Mouse (Mus musculus) MEL (cell line): ENCODE measurements around the gene Arrdc1. TPM values are rescaled to one million over a fixed set of nuclear protein-coding genes. Genes with fewer than 3 reads are reported as not detected.
A peak's percentile ranks its signal among the peaks of the same experiment; 100 is the strongest.

Experiments used
- DNase-seq: peaks from one replicate; pipeline ENCODE4 v3.0.0; 2011; ENCODE audit warnings: low read depth, low spot score
- H3K27ac ChIP-seq: 2 replicates; pipeline ENCODE4 v1.5.1; 2012; ENCODE audit warnings: low read depth, mild to moderate bottlenecking, control low read depth, low read length, moderate library complexity; ENCODE audit not compliant: control insufficient read depth
- H3K27me3 ChIP-seq, 2 experiments: fragments of 150-350 bp in 1 of 2; sonication (generic) in 1 of 2; 2 replicates each; pipeline ENCODE4 v1.6.1; 2012; ENCODE audit warnings: low read length in 2 of 2, mild to moderate bottlenecking in 2 of 2, improper control_type of control experiment in 1 of 2, moderate library complexity in 1 of 2; ENCODE audit not compliant: insufficient read depth in 2 of 2, control insufficient read depth in 1 of 2
- H3K36me3 ChIP-seq, 2 experiments: 2 replicates each; pipeline ENCODE4 v1.6.1; 2012 to 2014; ENCODE audit warnings: low read length in 2 of 2, improper control_type of control experiment in 1 of 2, inconsistent platforms in 1 of 2, mild to moderate bottlenecking in 1 of 2; ENCODE audit not compliant: insufficient read depth in 2 of 2, control insufficient read depth in 1 of 2
- H3K4me1 ChIP-seq, 2 experiments: fragments of 150-350 bp in 1 of 2; sonication (generic) in 1 of 2; 2 replicates each; pipeline ENCODE4 v1.6.1; 2012; ENCODE audit warnings: low read length in 2 of 2, improper control_type of control experiment in 1 of 2, mild to moderate bottlenecking in 1 of 2; ENCODE audit not compliant: insufficient read depth in 2 of 2, control insufficient read depth in 1 of 2
- H3K4me3 ChIP-seq, 2 experiments: fragments of 150-350 bp in 1 of 2; sonication (generic) in 1 of 2; 2 replicates each; pipeline ENCODE4 v1.5.1; 2012; ENCODE audit warnings: low read depth in 2 of 2, low read length in 2 of 2, mild to moderate bottlenecking in 2 of 2, moderate library complexity in 2 of 2, control low read depth in 1 of 2, improper control_type of control experiment in 1 of 2; ENCODE audit not compliant: control insufficient read depth in 1 of 2, insufficient read depth in 1 of 2
- H3K79me2 ChIP-seq: 2 replicates; pipeline ENCODE4 v1.6.1; 2012; ENCODE audit warnings: mild to moderate bottlenecking, low read length, moderate library complexity; ENCODE audit not compliant: control insufficient read depth, poor library complexity, insufficient read depth
- H3K9ac ChIP-seq: 2 replicates; pipeline ENCODE4 v1.6.1; 2012; ENCODE audit warnings: low read depth, mild to moderate bottlenecking, control low read depth, low read length, moderate library complexity; ENCODE audit not compliant: control insufficient read depth, poor library complexity, severe bottlenecking
- H3K9me3 ChIP-seq: fragments of 150-350 bp; sonication (generic); replicated peaks from 2 replicates; pipeline ENCODE4 v1.6.1; 2012; ENCODE audit warnings: mild to moderate bottlenecking, low read length, improper control_type of control experiment, moderate library complexity; ENCODE audit not compliant: insufficient read depth
- BHLHE40 ChIP-seq: IDR thresholded peaks from 2 replicates; pipeline ENCODE4 v1.6.1; 2012; ENCODE audit warnings: low read depth, mild to moderate bottlenecking, inconsistent platforms, low read length, improper control_type of control experiment, borderline replicate concordance
- CHD1 ChIP-seq: IDR thresholded peaks from 2 replicates; pipeline ENCODE4 v1.6.1; 2012; ENCODE audit warnings: low read depth, mild to moderate bottlenecking, inconsistent platforms, low read length, improper control_type of control experiment
- CHD2 ChIP-seq: IDR thresholded peaks from 2 replicates; pipeline ENCODE4 v1.6.1; 2011; ENCODE audit warnings: low read length, improper control_type of control experiment
- CTCF ChIP-seq, 3 experiments: IDR thresholded peaks in 2 of 3; conservative IDR thresholded peaks in 1 of 3; 2 replicates each; pipeline ENCODE4 v1.5.1; 2011 to 2012; ENCODE audit warnings: low read length in 3 of 3, low read depth in 2 of 3, mild to moderate bottlenecking in 2 of 3, improper control_type of control experiment in 1 of 3, inconsistent platforms in 1 of 3, mixed read lengths in 1 of 3, moderate library complexity in 1 of 3; ENCODE audit not compliant: control insufficient read depth in 1 of 3, insufficient read depth in 1 of 3, poor library complexity in 1 of 3, severe bottlenecking in 1 of 3
- E2F4 ChIP-seq: IDR thresholded peaks from 2 replicates; pipeline ENCODE4 v1.6.1; 2011; ENCODE audit warnings: low read depth, low read length, improper control_type of control experiment, borderline replicate concordance
- ELF1 ChIP-seq: IDR thresholded peaks from 2 replicates; pipeline ENCODE4 v1.6.1; 2014; ENCODE audit warnings: low read depth, mild to moderate bottlenecking, inconsistent platforms, low read length, improper control_type of control experiment, moderate library complexity
- EP300 ChIP-seq, 2 experiments: IDR thresholded peaks; 2 replicates each; pipeline ENCODE4 v1.6.1; 2011; ENCODE audit warnings: improper control_type of control experiment in 2 of 2, low read length in 2 of 2, low read depth in 1 of 2, mild to moderate bottlenecking in 1 of 2
- ETS1 ChIP-seq: IDR thresholded peaks from 2 replicates; pipeline ENCODE4 v1.6.1; 2012; ENCODE audit warnings: low read depth, mild to moderate bottlenecking, inconsistent platforms, low read length, improper control_type of control experiment, moderate library complexity
- GABPA ChIP-seq: IDR thresholded peaks from 2 replicates; pipeline ENCODE4 v1.6.1; 2012; ENCODE audit warnings: low read depth, mild to moderate bottlenecking, inconsistent platforms, low read length, improper control_type of control experiment, moderate library complexity
- GATA1 ChIP-seq: IDR thresholded peaks from 2 replicates; pipeline ENCODE4 v1.6.1; 2011; ENCODE audit warnings: low read depth, low read length, improper control_type of control experiment
- HCFC1 ChIP-seq: IDR thresholded peaks from 2 replicates; pipeline ENCODE4 v1.6.1; 2012; ENCODE audit warnings: low read depth, mild to moderate bottlenecking, inconsistent platforms, low read length, improper control_type of control experiment, moderate library complexity
- JUND ChIP-seq: IDR thresholded peaks from 2 replicates; pipeline ENCODE4 v1.6.1; 2011; ENCODE audit warnings: low read depth, mild to moderate bottlenecking, improper control_type of control experiment, low read length
- KAT2A ChIP-seq: conservative IDR thresholded peaks from 2 replicates; pipeline ENCODE4 v1.6.1; 2012; ENCODE audit warnings: low read depth, low read length, improper control_type of control experiment, inconsistent platforms
- MAFK ChIP-seq: IDR thresholded peaks from 2 replicates; pipeline ENCODE4 v1.6.1; 2011; ENCODE audit warnings: low read depth, mild to moderate bottlenecking, low read length, improper control_type of control experiment, borderline replicate concordance
- MAX ChIP-seq: IDR thresholded peaks from 2 replicates; pipeline ENCODE4 v1.6.1; 2011; ENCODE audit warnings: low read length, improper control_type of control experiment
- MAZ ChIP-seq: IDR thresholded peaks from 2 replicates; pipeline ENCODE4 v1.6.1; 2012; ENCODE audit warnings: low read depth, mild to moderate bottlenecking, inconsistent platforms, low read length, improper control_type of control experiment
- MEF2A ChIP-seq: IDR thresholded peaks from 2 replicates; pipeline ENCODE4 v1.6.1; 2014; ENCODE audit warnings: low read depth, mild to moderate bottlenecking, inconsistent platforms, low read length, improper control_type of control experiment; ENCODE audit not compliant: poor library complexity, insufficient replicate concordance, severe bottlenecking; ENCODE audit errors: extremely low read depth
- MYB ChIP-seq: IDR thresholded peaks from 2 replicates; pipeline ENCODE4 v1.6.1; 2011; ENCODE audit warnings: mild to moderate bottlenecking, low read depth, low read length, improper control_type of control experiment
- NELFE ChIP-seq: IDR thresholded peaks from 2 replicates; pipeline ENCODE4 v1.6.1; 2011; ENCODE audit warnings: low read depth, low read length, improper control_type of control experiment
- NRF1 ChIP-seq: IDR thresholded peaks from 2 replicates; pipeline ENCODE4 v1.6.1; 2014; ENCODE audit warnings: low read depth, mild to moderate bottlenecking, inconsistent platforms, low read length, improper control_type of control experiment, moderate library complexity; ENCODE audit not compliant: poor library complexity, insufficient read depth, severe bottlenecking
- POLR2A ChIP-seq, 2 experiments: IDR thresholded peaks; 2 replicates each; pipeline ENCODE4 v1.6.1; 2011 to 2012; ENCODE audit warnings: low read length in 2 of 2, mild to moderate bottlenecking in 2 of 2, control low read depth in 1 of 2, improper control_type of control experiment in 1 of 2, low read depth in 1 of 2, moderate library complexity in 1 of 2; ENCODE audit not compliant: control insufficient read depth in 1 of 2, insufficient read depth in 1 of 2, poor library complexity in 1 of 2
- POLR2AphosphoS2 ChIP-seq: IDR thresholded peaks from 2 replicates; pipeline ENCODE4 v1.6.1; 2011; ENCODE audit warnings: low read length, improper control_type of control experiment
- POLR2AphosphoS5 ChIP-seq: IDR thresholded peaks from 2 replicates; pipeline ENCODE4 v1.6.1; 2012; ENCODE audit warnings: low read depth, borderline replicate concordance, mild to moderate bottlenecking, inconsistent platforms, low read length, moderate library complexity, mixed read lengths
- RAD21 ChIP-seq: IDR thresholded peaks from 2 replicates; pipeline ENCODE4 v1.6.1; 2011; ENCODE audit warnings: mild to moderate bottlenecking, low read depth, low read length, improper control_type of control experiment
- RCOR1 ChIP-seq: IDR thresholded peaks from 2 replicates; pipeline ENCODE4 v1.6.1; 2012; ENCODE audit warnings: low read depth, mild to moderate bottlenecking, inconsistent platforms, low read length, improper control_type of control experiment
- SIN3A ChIP-seq: IDR thresholded peaks from 2 replicates; pipeline ENCODE4 v1.6.1; 2012; ENCODE audit warnings: low read length, improper control_type of control experiment, inconsistent platforms
- SMC3 ChIP-seq: IDR thresholded peaks from 2 replicates; pipeline ENCODE4 v1.6.1; 2011; ENCODE audit warnings: low read depth, low read length, improper control_type of control experiment
- TAL1 ChIP-seq: IDR thresholded peaks from 2 replicates; pipeline ENCODE4 v1.6.1; 2012; ENCODE audit warnings: mild to moderate bottlenecking, inconsistent platforms, low read length, moderate library complexity, mixed read lengths
- TBP ChIP-seq: IDR thresholded peaks from 2 replicates; pipeline ENCODE4 v1.8.0; 2011; ENCODE audit warnings: low read depth, low read length, improper control_type of control experiment
- TCF12 ChIP-seq: IDR thresholded peaks from 2 replicates; pipeline ENCODE4 v1.6.1; 2014; ENCODE audit warnings: low read depth, mild to moderate bottlenecking, inconsistent platforms, low read length, improper control_type of control experiment, moderate library complexity
- UBTF ChIP-seq: IDR thresholded peaks from 2 replicates; pipeline ENCODE4 v1.6.1; 2012; ENCODE audit warnings: low read depth, mild to moderate bottlenecking, inconsistent platforms, low read length, improper control_type of control experiment, moderate library complexity, borderline replicate concordance; ENCODE audit not compliant: insufficient read depth
- USF1 ChIP-seq: IDR thresholded peaks from 2 replicates; pipeline ENCODE4 v1.6.1; 2014; ENCODE audit warnings: low read depth, mild to moderate bottlenecking, inconsistent platforms, low read length, improper control_type of control experiment, moderate library complexity
- USF2 ChIP-seq, 2 experiments: IDR thresholded peaks; 2 replicates each; pipeline ENCODE4 v1.6.1; 2011 to 2012; ENCODE audit warnings: improper control_type of control experiment in 2 of 2, low read length in 2 of 2, borderline replicate concordance in 1 of 2, inconsistent platforms in 1 of 2, low read depth in 1 of 2, mild to moderate bottlenecking in 1 of 2; ENCODE audit not compliant: insufficient read depth in 1 of 2
- ZC3H11A ChIP-seq: IDR thresholded peaks from 2 replicates; pipeline ENCODE4 v1.6.1; 2012; ENCODE audit warnings: low read depth, mild to moderate bottlenecking, inconsistent platforms, low read length, improper control_type of control experiment
- ZMIZ1 ChIP-seq: IDR thresholded peaks from 2 replicates; pipeline ENCODE4 v1.6.1; 2012; ENCODE audit warnings: low read depth, mild to moderate bottlenecking, inconsistent platforms, low read length, improper control_type of control experiment, moderate library complexity
- ZNF384 ChIP-seq: IDR thresholded peaks from 2 replicates; pipeline ENCODE4 v1.6.1; 2012; ENCODE audit warnings: low read depth, mild to moderate bottlenecking, inconsistent platforms, low read length, improper control_type of control experiment
- polyA plus RNA-seq, 2 experiments: library from polyadenylated mRNA; stranded (reverse) in 1 of 2; unstranded in 1 of 2; fragments of >175 nt in 1 of 2; fragments of >200 nt in 1 of 2; gene quantifications; 2 replicates each; pipeline versions ENCODE4 v1.2.1 to v1.2.4; 2012; ENCODE audit warnings: low replicate concordance in 2 of 2, low read depth in 1 of 2; ENCODE audit not compliant: insufficient read length in 2 of 2, insufficient read depth in 1 of 2, missing spikeins in 1 of 2
- total RNA-seq: library from RNA; depleted of rRNA; stranded (reverse); fragments of 300-350 nt; gene quantifications from 2 replicates; pipeline ENCODE4 v1.2.3, GENCODE M21; 2012

Gene Arrdc1
- total and polyA plus RNA-seq, 3 experiments, result 20.2 to 49.0 TPM; not detected in 1

DNA sequence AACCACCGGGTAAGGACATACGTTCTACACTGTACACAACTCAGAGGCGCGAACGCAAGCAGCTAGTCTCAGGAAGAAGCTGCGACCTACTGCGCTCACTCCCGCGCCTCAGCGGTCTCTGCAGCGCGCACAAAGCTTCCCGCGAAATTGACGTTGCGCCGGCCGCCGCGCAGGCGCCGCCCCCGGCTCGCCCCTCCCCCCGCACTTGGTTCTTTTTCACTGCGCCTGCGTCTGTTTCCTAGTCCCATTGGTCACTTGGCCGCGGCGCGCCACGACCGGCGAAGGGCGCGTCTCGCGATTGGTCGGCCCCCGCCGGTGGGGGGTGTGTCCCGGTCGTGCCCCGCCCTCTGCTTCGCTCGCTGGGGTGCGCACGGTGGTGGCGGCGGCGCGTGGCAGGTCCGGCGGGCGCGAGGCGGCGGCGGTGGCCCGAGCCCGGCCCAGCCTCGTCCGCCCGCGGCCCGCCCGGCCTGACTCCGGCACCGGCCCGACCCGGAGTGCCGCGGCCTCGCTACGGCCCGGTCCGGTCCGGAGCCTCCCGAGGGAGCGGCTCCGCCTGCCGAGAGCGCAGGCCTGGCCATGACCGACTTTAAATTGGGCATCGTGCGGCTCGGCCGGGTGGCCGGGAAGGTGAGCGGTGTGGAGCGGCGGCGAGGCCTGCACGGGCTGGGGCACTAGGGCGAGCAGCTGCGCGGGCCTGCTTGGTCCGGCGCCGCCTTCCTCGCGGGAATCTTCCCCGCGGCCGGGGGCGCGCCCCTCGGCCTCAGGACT lies 14.6 kb upstream of the Arrdc1 start, which contains the start of gene Zmynd19:
Gene Zmynd19 (plus strand): TSS at position 372 of the 768 bp plus-strand sequence.
- H3K9me3 ChIP-seq, result no peaks in the 10 kb centered on the region
- peak within 1 kb of the TSS; percentile 76 to 95 for H3K4me3 ChIP-seq
- peaks cover 9 to 25% of the 10 kb centered on the region in 2 experiments for H3K36me3 ChIP-seq
- H3K9ac ChIP-seq, result peak within 1 kb of the TSS; percentile 89
- no peaks in the 10 kb centered on the region for H3K27me3 ChIP-seq
- peak; percentile 97 for DNase-seq
- peaks cover 14 to 25% of the 10 kb centered on the region in 2 experiments for H3K4me1 ChIP-seq
- H3K79me2 ChIP-seq, result peaks cover 27% of the 10 kb centered on the region
- H3K27ac ChIP-seq, result peak within 1 kb of the TSS; percentile 58
- TF ChIP-seq ZNF384 (no peak), CHD1 (no peak), HCFC1 (peak; percentile 80), MEF2A (no peak), POLR2A (IDR thresholded peaks at IDR 0.05; ENCODE audit: control insufficient read depth in 1 of 2, insufficient read depth in 1 of 2, low read depth in 1 of 2, low read length in 2 of 2, poor library complexity in 1 of 2) (peak; percentile 58 to 76; a peak in 3 of 4 replicates), USF1 (no peak), MAZ (no peak), MAFK (no peak), GATA1 (no peak), MAX (peak; percentile 58), POLR2AphosphoS5 (no peak), JUND (no peak), ELF1 (no peak; the same call in 1 of the 2 replicates), MYB (no peak), RAD21 (no peak), SIN3A (peak; percentile 93), TCF12 (no peak), TBP (peak; percentile 71), NRF1 (peak; percentile 100), ZC3H11A (no peak), CHD2 (no peak), BHLHE40 (peak; percentile 71), E2F4 (peak; percentile 90; the same call in 1 of the 2 replicates), GABPA (no peak), SMC3 (no peak), NELFE (peak; percentile 71), EP300 (IDR thresholded peaks at IDR 0.05; ENCODE audit: low read depth in 1 of 2, low read length in 2 of 2) (no peak), KAT2A (no peak; the same call in 1 of the 2 replicates), ZMIZ1 (no peak), UBTF (0 out of 2 replicates have a peak, but pooled peaks have one; percentile 14), USF2 (IDR thresholded peaks at IDR 0.05; ENCODE audit: borderline replicate concordance in 1 of 2, insufficient read depth in 1 of 2, low read depth in 1 of 2, low read length in 2 of 2) (no peak), RCOR1 (no peak), CTCF (IDR thresholded peaks at IDR 0.05 in 2 of 3, conservative IDR thresholded peaks at IDR 0.05 in 1 of 3; ENCODE audit: control insufficient read depth in 1 of 3, insufficient read depth in 1 of 3, low read depth in 2 of 3, low read length in 3 of 3, poor library complexity in 1 of 3, severe bottlenecking in 1 of 3) (no peak), TAL1 (no peak), ETS1 (no peak; the same call in 1 of the 2 replicates), POLR2AphosphoS2 (peak; percentile 27; the same call in 1 of the 2 replicates)
